Mouse (Mus musculus): ENCODE measurements around the gene Ckap4. TPM values are rescaled to one million over a fixed set of nuclear protein-coding genes. Genes with fewer than 3 reads are reported as not detected.

Ckap4 gene
- total RNA-seq, 2 experiments from 2014 or later, result 21.6 to 22.8 TPM

GRCm38 (mm10) chr10:84564427-84564826 is 30.6 kb upstream of the Ckap4 start:
- Histone ChIP-seq H3K4me3 (no peak overlapping the region), H3K27ac (no peak overlapping the region)
- TF ChIP-seq CTCF (IDR thresholded peaks at IDR 0.05), result no peak
- no peak for DNase-seq (ENCODE audit: extremely low spot score in 1 of 2, low spot score in 2 of 2)
- intact Hi-C loops (cut with DNase I), result no loop called here

GRCm38 (mm10) chr10:84562567-84563554 is 29.0 kb upstream of the Ckap4 start:
- intact Hi-C loops (cut with DNase I), result no loop called here
- no peak overlapping the region for H3K4me3 ChIP-seq
- no peak for DNase-seq (ENCODE audit: extremely low spot score in 1 of 2, low spot score in 2 of 2)
- TF ChIP-seq CTCF (IDR thresholded peaks at IDR 0.05), result peak; percentile 5; the same call in 1 of the 2 replicates
- no peak overlapping the region for H3K27ac ChIP-seq

- no peak overlapping the region for H3K4me3 ChIP-seq
- H3K27ac ChIP-seq, result no peak overlapping the region
- TF ChIP-seq CTCF (IDR thresholded peaks at IDR 0.05), result no peak
- intact Hi-C loops (cut with DNase I), result no loop called here
- DNase-seq (ENCODE audit: extremely low spot score in 1 of 2, low spot score in 2 of 2), result no peak
Observed at GRCm38 (mm10) chr10:84562121-84562520, 28.3 kb upstream of the Ckap4 start.

GRCm38 (mm10) chr10:84559986-84560385 is 26.1 kb upstream of the Ckap4 start:
- DNase-seq (ENCODE audit: extremely low spot score in 1 of 2, low spot score in 2 of 2), result no peak
- Histone ChIP-seq H3K27ac (no peak overlapping the region), H3K4me3 (no peak overlapping the region)
- intact Hi-C loops (cut with DNase I), result no loop called here
- TF ChIP-seq CTCF (IDR thresholded peaks at IDR 0.05), result no peak

GRCm38 (mm10) chr10:84558511-84558910 is 24.6 kb upstream of the Ckap4 start:
- TF ChIP-seq CTCF (IDR thresholded peaks at IDR 0.05), result peak; percentile 34
- intact Hi-C loops (cut with DNase I), result no loop called here
- Histone ChIP-seq H3K27ac (no peak overlapping the region), H3K4me3 (no peak overlapping the region)
- DNase-seq (ENCODE audit: extremely low spot score in 1 of 2, low spot score in 2 of 2), result no peak

- intact Hi-C loops (cut with DNase I), result no loop called here
- TF ChIP-seq CTCF (IDR thresholded peaks at IDR 0.05), result no peak
- Histone ChIP-seq H3K4me3 (no peak overlapping the region), H3K27ac (no peak overlapping the region)
- DNase-seq (ENCODE audit: extremely low spot score in 1 of 2, low spot score in 2 of 2), result no peak
Observed at GRCm38 (mm10) chr10:84556120-84556519, 22.3 kb upstream of the Ckap4 start.

GRCm38 (mm10) chr10:84554291-84555009 is 20.6 kb upstream of the Ckap4 start:
- TF ChIP-seq CTCF (IDR thresholded peaks at IDR 0.05), result no peak
- Histone ChIP-seq H3K4me3 (no peak overlapping the region), H3K27ac (no peak overlapping the region)
- no peak for DNase-seq (ENCODE audit: extremely low spot score in 1 of 2, low spot score in 2 of 2)
- intact Hi-C loops (cut with DNase I), result no loop called here

GRCm38 (mm10) chr10:84552477-84552876 is 18.6 kb upstream of the Ckap4 start:
- TF ChIP-seq CTCF (IDR thresholded peaks at IDR 0.05), result no peak
- no peak for DNase-seq (ENCODE audit: extremely low spot score in 1 of 2, low spot score in 2 of 2)
- no peak overlapping the region for H3K27ac ChIP-seq
- intact Hi-C loops (cut with DNase I), result no loop called here
- H3K4me3 ChIP-seq, result no peak overlapping the region

- Histone ChIP-seq H3K27ac (no peak overlapping the region), H3K4me3 (no peak overlapping the region)
- TF ChIP-seq CTCF (IDR thresholded peaks at IDR 0.05), result no peak
- no peak for DNase-seq (ENCODE audit: extremely low spot score in 1 of 2, low spot score in 2 of 2)
- intact Hi-C loops (cut with DNase I), result no loop called here
Observed at GRCm38 (mm10) chr10:84551846-84552245, 18.0 kb upstream of the Ckap4 start.

GRCm38 (mm10) chr10:84549920-84550293 is 16.0 kb upstream of the Ckap4 start:
- Histone ChIP-seq H3K4me3 (no peak overlapping the region), H3K27ac (no peak overlapping the region)
- intact Hi-C loops (cut with DNase I), result no loop called here
- TF ChIP-seq CTCF (IDR thresholded peaks at IDR 0.05), result no peak
- no peak for DNase-seq (ENCODE audit: extremely low spot score in 1 of 2, low spot score in 2 of 2)

- H3K4me3 ChIP-seq, result no peak overlapping the region
- H3K27ac ChIP-seq, result no peak overlapping the region
- intact Hi-C loops (cut with DNase I), result no loop called here
- no peak for TF ChIP-seq CTCF (IDR thresholded peaks at IDR 0.05)
- no peak for DNase-seq (ENCODE audit: extremely low spot score in 1 of 2, low spot score in 2 of 2)
Observed at GRCm38 (mm10) chr10:84549146-84549919, 15.5 kb upstream of the Ckap4 start.

Measured in left cerebral cortex, adult 2 months (tissue).